Mouse (Mus musculus) adipocyte (in vitro differentiated cells): ENCODE measurements around the gene Abhd17a.

Source experiments
- DNase-seq: peaks from one replicate; pipeline ENCODE4 v3.0.0-alpha.2; 2016; ENCODE audit warnings: low spot score

The Abhd17a gene

DNA sequence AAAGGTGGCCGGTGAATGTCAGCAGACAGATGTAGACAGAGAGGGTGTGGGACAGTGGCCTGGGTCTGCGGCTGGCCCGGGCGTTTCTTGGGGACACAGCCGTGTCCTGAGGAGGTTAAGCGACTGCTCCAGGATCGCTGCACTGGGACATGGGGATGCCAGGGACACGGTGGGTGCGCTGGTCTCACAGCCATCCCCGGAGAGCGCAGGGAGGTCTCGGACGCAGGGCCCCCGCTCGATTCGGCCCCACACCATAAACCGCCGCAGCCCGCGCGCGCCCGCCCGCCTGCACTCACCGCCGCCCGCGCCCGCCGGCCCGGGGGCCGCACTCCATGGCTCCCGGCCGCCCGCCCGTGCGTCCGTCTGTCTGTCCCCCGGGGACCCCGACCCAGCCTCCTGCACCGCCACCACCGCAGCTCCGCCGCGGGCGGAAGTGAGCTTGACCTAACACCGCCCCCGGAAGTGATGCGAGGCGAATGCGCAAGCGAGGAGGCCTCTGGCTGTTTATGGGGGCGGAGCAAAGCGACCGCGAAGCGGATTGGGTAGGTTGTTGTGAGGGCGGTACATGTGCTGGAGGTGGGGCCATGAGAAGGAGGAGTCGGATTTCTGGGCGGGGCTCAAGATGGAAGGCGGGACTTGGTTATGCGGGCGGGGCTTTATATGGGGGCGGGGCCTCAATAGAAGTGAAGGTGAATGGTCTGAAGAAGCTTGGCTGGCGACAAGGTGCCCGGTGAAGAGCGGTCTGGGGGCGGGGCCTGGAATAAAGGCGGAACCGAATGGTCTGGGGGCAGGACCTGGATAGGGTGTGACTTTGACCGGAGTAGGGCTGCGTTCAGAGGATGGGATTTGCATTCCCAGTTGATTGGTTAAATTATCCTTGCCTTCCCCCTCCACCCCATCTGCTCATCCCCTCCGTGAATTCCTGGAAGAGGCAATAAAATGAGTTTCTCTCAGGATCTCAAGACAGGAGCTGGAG lies at the start of gene Abhd17a:
TSS of gene Abhd17a (minus strand) at position 463 of the 976 bp plus-strand sequence.
- peak; percentile 98 for DNase-seq

DNA sequence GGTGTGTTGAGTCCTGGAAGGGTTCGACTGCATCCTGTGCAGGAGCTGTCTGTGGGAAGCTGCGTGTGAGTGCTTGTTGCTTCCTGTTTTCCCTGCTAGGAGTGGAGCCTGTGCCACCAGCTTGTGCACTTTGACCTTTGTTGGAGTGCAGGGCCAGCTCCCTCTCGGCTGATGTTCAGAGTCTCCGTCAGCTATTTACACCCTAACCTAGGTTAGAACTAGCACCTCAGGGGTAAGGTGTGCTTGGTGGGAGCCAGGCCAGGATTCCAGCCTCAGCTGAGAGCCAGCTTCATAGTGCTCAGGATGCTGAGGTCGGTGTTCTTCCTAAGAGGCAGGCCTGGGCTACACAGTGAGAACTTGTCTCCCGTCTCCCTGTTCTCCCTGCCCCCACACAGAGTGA lies 45.2 kb upstream of the Abhd17a start:
- no peak for DNase-seq

DNA sequence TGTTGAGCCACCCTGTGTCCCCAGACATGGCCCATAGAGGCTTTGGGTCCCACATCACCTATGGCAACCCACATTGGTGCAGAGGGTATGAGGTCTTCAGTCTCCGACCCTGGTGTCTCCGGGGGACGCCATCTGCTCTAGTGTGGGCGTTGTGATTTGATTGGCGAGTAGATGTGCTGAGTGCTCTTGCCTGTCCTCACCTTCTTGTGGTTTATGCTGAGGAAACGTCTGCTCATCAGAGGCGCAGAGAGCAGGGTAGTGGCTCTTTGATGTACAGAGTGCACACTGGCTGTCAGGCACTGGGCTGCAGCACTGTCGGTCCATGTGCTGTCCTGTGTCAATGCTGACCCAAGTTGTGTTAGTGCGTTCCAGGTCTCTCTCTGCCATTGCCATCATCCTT lies 38.8 kb upstream of the Abhd17a start:
- no peak for DNase-seq

DNA sequence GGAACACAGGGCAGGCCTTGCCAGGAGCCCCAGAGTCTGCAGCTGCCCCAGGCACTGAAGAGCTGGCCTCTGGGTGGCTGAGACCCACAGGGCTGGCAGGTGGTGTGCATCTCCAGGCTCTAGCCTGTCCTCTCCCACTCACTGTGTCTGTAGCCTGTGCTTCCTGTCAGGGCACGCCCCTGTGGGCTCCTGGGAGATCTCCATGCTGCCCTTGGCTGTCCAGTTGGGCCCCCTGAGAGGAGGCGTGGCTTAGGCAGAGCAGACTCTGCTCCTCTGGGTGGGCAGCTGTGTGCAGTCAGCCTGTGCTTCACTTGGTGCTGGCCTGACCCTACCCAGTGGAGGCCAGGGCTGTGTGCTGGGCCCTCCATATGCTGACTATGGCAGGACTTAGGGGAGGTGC lies 37.5 kb upstream of the Abhd17a start:
- DNase-seq = no peak

DNA sequence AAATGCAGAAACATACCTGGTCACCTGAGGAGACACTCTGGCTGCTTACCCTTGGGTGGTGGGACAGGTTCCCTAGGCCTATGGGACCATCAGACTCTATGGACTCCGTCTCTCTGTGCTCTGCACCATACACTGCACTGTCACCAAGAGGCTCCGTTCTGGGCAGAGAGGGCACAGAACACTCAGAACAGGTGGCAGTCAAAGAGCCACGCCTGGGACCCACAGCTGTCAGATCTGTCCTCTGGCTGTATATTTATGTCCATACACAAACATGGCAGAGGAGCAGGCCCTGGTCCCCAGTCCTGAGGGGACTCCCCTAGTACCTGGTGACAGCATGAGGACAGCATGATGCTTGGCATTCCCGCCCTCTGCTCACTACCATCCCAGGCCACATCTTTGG lies 35.6 kb upstream of the Abhd17a start:
- no peak for DNase-seq

DNA sequence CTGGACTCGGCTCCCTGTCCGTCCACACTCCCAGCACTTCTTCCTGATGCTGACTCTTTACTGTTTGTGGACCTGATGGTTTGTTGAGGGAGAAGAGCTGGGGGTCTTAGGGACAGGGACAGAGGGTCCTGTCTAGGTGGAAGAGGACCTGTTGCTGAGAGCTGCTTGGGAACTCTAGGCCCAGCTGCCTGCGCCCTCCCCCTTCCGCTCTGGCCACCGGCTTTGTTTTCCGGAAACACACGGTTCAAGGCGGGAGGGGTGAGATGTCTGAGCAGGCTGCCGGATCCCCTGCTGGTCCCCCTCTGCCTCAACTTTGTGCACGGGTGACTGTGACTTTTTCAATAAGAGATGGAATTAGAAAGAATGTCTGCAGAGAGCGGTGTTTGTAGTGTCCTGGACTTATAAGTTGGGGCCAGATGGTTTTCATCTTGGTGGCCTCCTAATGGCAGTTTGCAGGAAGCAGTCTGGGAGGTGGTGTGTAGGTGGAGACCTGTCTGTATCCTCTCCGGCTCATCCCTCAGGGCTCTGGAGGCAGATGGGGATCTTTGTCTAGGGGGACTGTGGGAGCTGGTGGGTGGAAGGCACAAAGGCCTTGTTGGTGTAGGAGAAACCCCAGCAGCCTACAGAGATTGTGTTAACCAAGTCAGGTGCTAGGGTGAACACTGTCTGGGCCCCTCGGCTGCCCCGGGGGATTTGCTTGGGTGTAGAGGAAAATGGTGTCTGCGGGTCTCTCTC lies 33.5 kb upstream of the Abhd17a start:
- DNase-seq = peak; percentile 49

DNA sequence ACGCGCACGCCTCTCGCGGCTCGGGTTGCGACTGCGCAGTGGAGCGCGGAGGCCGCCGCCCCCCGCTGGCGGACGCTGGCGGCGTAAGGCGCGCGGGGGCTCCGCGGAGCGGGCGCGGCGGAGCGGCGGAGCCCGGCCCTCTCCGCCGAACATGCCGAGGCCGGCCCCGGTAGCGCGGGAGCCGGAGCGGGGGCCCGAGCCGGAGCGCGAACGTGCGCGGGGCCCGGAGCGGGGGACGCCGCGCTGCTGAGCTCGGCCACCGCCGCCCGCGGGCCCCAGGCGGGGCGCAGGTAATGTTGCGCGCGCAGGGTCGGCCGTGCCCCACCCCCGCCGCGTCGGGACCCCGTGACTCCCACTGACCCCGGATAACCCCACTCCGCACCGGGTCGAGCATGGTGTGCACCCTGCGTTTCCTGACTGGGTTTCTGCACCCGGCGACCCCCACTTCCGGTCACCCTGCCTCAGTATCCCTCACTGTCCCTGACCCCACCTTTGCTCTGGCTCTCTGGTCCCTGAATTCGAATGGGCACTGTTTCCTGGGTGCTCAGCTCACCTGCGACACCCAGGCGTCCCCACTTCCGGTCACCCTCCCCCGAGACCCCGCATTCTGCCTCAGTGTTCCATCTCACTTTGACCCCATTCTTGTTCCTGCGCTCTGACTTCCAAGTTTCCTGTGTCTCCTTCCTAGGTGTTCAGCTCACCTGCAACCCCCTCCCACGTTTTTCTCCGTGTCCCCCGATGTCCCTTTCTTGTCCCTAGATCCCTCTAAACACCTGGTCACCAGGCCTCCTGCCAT lies 32.7 kb upstream of the Abhd17a start, which contains the start of gene Csnk1g2:
TSS of gene Csnk1g2 (plus strand) at position 178 of the 796 bp plus-strand sequence.
- no peak for DNase-seq

DNA sequence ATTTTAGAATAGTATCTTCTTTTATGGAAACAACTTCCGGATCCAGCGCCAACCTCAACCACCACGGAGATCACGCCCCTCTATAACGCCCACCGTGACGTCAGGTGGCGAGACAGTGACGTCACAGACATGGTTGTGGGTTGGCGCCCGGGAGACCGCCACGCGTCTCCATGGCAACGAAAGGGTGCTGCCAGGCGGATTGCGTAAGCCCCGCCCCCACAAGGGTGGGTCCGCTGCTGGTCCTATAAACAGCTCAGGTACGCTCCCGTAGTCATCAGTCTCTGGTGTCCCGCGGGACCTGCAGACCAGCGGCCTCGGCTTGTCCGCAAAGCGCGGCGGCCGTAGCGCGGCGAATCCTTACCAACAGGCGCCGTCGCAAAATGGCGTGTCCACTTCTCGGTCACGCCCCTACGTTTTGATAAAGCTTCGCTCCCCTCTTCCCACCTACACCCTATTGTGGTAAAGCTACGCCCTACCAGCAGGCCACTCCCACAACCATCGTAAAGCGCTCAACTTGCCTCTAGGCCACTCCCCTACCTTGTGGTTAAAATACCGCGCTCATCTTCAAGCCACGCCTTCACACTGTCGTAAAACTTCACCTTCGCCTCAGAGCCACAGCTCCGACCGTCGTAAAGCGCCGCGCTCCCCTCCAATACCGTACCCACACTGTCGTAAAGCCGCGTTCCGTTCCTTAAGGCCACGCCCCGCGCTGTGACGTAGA lies 32.0 kb upstream of the Abhd17a start:
- DNase-seq = peak; percentile 100

DNA sequence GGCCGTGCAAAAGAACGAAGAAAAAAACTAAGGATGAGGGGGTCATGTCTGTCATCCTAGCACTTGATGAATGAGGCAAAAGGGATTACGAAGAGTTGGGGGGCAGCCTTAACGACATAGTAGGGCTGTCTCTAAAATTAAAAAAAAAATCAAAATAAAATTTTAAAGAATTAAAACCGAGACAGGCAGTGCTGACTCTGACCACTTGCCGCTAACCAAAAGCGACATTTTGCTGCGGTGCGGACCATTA lies 31.5 kb upstream of the Abhd17a start:
- no peak for DNase-seq

DNA sequence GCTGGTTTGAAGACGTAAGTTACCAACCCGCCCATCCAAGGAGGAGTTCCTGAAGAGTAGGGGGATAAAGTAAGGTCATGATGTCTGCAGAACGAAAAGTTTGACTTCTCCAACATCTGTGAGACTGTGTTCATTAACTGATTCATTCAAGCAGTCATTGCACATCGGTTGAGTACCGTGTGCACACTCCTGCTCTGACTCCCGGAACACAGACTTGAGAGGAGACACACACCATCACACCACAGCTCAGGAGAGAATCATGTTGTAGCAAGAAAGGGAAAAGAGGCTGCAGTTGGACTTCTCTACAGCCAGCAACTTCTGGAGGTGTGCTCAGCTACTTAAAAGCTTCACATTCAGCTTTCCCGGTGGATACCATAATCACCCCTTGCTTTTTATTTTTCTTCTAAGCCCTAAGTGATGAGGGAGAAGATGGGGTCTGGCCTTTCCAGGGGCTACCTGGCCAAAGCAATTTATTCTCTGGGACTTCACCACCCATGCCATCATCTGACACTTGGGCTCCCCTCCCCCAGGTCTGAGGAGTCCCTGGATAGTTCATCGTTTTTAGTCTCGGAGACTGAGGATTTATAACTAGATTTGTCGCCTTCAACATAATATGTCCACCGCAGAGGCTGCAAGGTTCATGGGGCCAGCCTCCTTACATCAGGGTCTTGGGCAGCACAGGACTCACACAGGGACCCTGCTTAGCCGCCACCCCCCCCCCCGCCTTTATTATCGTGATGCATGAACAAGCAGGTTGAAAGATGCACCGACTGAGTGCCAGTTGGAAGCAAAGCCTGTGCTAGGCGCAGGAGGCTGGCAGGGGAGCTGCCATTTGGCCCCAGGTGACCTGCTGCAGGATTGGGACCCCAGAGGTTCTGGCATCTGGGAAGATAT lies 30.9 kb upstream of the Abhd17a start:
- DNase-seq = no peak

DNA sequence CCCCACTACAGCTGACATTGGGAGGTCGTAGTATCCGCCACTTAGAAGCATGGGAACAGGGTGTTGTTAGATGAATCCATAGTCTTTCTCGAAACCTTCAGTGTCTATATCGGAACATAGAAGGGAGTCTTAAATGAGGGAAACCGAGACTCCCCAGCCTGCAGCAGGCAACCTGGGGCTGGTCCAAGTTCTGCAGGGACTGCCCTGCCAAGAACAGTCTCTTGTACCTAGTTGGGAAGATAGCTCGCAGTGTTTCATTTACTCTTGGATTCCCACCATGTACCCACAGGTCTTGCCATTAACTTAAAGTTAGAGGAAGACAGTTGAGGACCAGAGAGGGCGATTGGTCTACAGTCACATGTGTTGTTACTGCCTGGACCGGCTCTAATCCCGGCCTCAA lies 30.2 kb upstream of the Abhd17a start:
- no peak for DNase-seq

DNA sequence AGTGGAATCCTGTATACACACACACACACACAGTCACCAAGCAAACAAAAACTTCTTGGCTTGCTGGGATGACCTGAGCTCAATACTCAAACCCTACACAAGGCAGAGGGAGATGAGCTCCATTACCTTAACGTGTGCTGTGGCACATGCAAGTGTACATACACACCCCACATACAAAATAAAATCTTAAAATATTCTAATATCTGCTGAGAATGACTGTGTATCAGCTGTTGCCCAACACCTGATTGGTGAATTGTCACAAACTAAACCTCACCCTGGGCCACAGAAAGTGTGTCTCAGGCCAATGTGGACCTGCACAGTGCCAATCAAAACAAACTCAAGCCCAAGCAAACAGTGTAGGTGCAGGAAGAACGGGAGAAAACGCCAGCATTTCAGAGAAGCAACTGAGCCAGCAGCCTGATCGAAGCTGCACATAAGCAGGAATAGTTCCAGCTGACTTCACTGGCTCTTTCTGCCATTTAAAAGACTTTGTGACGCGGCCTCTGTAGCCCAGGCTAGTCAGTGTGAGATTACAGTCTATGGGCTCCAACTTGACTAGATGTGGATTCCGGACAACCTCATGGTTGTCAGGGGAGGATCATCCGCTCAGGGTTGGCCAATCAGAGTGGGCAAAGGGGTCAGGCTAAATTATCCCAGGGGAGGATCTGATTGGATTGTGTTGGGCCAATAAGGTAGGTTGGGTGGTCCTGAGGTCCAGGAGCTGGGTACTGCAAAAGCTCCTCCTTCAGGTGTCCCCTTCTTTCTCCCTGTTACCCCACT lies 29.5 kb upstream of the Abhd17a start:
- peak; percentile 79 for DNase-seq

DNA sequence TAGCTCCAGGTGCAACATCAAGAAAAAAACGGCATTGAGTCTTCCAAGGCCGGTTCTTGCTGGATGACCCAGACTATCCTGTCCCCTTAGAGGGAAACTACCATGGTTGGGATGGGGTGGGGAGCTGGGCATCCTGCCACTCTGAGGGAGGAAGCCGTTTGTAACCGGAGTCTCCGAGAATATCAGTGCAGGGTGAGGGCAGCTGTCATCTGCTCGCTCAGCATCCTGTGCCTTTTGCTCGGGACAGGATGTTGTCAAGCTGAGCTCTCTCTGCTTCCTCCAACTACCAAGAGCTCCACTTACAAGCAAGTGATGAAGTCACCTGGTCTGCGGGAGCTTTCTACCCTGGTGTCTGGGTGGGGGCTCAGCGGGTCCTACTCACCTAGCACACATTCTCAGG lies 28.0 kb upstream of the Abhd17a start:
- DNase-seq = no peak

DNA sequence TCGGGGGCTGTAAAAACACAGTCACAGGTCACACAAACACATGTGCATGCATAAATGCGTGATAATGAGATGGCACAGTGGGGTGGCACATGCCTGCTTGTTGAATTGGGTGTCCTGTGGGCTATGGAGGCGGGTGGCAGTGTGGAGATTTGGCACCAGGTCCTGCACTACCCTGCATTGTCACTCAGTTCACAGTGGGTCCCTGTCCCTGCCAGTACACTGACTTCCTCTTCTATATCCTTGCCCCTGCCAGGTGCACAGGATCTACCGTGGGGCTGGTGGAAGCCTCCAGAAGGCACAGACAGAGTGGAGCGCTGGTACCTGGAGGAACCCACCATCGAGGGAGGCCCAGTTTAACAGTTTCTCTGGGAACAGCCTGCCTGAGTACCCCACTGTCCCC lies 24.2 kb upstream of the Abhd17a start:
- DNase-seq = no peak

DNA sequence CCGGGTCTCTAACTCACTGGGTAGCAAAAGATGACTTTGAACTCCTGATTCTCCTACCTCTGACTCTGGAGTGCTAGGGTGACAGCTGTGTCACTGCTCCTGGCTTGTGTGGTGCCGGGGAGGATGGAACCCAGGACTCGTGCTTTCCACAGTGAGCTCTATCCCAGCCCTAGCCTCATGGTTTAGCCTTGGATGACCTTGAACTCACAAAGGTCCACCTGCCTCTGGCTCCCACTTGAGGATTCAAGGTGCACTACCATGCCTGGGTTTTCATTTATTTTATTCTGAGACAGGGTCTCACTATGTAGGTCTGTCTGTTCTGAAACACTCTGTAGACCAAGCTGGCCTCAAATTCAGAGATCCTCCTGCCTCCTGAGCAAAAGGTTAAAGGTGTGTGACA lies 23.7 kb upstream of the Abhd17a start:
- DNase-seq = no peak

DNA sequence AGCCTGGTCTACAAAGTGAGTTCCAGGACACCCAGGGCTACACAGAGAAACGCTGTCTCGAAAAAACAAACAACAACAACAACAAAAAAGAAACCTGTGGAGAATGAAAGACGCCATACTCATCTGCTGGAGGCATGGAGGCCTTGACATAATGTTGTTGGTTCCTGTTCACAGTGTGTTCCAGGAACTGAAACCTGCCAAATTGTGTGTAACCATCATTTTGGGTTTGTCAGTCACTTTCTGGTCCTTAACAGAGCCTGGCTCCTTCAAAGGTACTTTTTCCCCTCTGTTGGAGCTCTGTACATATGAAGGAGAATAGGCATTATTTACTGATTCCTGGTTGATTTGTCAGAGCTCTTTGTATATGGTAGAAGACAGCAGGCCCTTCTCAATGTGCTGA lies 21.8 kb upstream of the Abhd17a start:
- DNase-seq = no peak

DNA sequence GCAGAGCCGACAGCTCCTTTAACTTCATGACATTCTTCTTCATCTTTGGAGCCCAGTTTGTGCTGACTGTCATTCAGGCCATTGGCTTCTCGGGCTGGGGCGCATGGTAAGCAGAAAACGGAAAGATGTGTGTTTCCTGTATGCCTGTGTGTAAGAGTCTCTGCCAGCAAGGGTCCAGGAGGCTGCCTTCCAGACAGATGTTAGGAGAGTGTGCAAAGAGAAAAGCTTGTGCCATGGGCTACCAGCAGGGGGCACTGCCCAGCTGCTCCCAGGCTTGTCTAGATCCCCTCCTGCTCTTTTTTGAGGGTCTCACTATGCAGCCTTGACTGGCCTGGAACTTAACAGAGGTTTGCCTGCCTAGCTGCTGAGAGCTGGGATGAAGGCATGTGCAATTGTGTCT lies 20.9 kb upstream of the Abhd17a start:
- no peak for DNase-seq

DNA sequence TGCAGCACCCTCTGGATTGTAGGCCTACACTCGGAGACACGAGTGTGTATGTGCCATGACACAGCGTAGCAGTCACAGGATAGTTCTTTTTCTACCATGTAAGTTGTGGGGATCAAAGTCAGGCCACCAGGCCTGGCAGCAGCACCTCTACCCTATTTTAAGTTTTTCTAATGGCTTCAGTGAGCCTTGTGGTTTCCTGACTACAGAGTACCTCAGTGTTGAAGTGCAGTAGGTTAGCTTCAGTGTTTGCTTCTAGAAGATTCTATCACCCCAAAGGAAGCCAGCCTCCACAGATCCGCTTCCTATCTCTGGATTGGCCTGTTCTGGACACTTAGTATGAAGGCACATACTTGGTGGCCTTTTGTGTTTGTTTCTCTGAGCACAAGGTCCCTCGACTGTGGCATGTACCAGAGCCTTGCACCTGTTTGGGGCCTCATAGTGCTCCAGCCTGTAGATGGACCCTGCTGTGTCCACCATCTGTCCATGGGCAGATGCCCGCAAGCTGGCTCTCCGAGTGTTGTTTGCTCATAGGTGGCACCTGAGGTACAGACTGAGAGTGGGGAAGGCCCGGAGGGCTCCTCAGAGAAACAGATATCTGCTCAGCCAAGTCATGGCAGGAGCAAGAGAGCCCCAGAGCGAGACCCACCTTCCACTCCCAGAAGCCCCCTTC lies 20.1 kb upstream of the Abhd17a start:
- DNase-seq = no peak

DNA sequence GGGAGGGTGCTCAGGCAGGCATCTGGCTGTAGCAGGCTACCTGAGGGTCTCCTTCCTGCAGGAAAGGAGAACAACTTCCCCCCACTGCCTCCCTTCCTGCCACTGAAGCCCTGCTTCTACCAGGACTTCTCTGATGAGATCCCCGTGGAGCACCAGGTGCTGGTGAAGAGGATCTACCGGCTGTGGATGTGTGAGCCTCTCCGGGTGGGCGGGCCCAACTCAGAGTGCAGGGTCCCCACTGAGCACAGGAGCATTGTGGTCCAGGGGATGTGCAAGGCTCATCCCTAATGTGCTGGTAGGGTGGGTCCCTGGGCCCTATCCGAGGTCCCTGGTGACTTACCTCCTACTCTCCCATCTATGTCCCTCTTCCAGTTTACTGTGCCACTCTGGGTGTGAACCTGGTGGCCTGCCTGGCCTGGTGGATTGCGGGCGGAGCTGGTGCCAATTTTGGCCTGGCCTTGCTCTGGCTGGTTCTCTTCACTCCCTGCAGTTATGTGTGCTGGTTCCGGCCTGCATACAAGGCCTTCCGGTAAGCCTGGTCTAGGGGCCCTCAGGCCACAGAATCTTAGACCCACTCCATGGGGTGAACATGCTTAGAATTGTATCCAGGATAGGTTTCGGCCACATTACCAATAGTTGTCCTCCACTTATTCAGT lies 19.3 kb upstream of the Abhd17a start:
- DNase-seq = no peak
